Mouse (Mus musculus): ENCODE data around the gene Bpgm. TPM values are rescaled to one million over a fixed set of nuclear protein-coding genes. Genes with fewer than 3 reads are reported as not detected.

The Bpgm gene
- polyA plus RNA-seq, 1 experiment from 2014 or later = 96.2 TPM

GRCm38 (mm10) chr6:34529992-34530391 is 54.0 kb downstream of the Bpgm start:
- Histone ChIP-seq H3K36me3 (ENCODE audit: control insufficient read depth, insufficient read depth, low read length) (no peaks in the 10 kb centered on the region), H3K4me3 (ENCODE audit: low read depth, low read length) (no peak overlapping the region), H3K9ac (ENCODE audit: low read depth, low read length) (no peak overlapping the region), H3K27ac (ENCODE audit: low read length) (no peak overlapping the region), H3K27me3 (ENCODE audit: control insufficient read depth, insufficient read depth, low read depth, low read length) (no peaks in the 10 kb centered on the region), H3K4me1 (ENCODE audit: control insufficient read depth, insufficient read depth, low read length) (no peaks in the 10 kb centered on the region), H3K4me2 (ENCODE audit: low read length) (no peak overlapping the region), H3K9me3 (replicated peaks; ENCODE audit: control insufficient read depth, low read length, poor library complexity, severe bottlenecking) (no peaks in the 10 kb centered on the region)
- no peak for ATAC-seq
- WGBS = 81% methylated on average over 3 of the region's 3 CpGs

GRCm38 (mm10) chr6:34533055-34533454 is 57.0 kb downstream of the Bpgm start:
- no peak overlapping the region for H3K27ac ChIP-seq (ENCODE audit: low read length)
- no peaks in the 10 kb centered on the region for H3K9me3 ChIP-seq (replicated peaks; ENCODE audit: control insufficient read depth, low read length, poor library complexity, severe bottlenecking)
- no peaks in the 10 kb centered on the region for H3K4me1 ChIP-seq (ENCODE audit: control insufficient read depth, insufficient read depth, low read length)
- no peak overlapping the region for H3K4me3 ChIP-seq (ENCODE audit: low read depth, low read length)
- 97% methylated on average over 1 of the region's 1 CpGs for WGBS
- no peak overlapping the region for H3K4me2 ChIP-seq (ENCODE audit: low read length)
- no peaks in the 10 kb centered on the region for H3K36me3 ChIP-seq (ENCODE audit: control insufficient read depth, insufficient read depth, low read length)
- ATAC-seq = no peak
- H3K27me3 ChIP-seq (ENCODE audit: control insufficient read depth, insufficient read depth, low read depth, low read length) = no peaks in the 10 kb centered on the region
- H3K9ac ChIP-seq (ENCODE audit: low read depth, low read length) = no peak overlapping the region

GRCm38 (mm10) chr6:34533896-34534295 is 57.9 kb downstream of the Bpgm start:
- Histone ChIP-seq H3K9ac (ENCODE audit: low read depth, low read length) (no peak overlapping the region), H3K27me3 (ENCODE audit: control insufficient read depth, insufficient read depth, low read depth, low read length) (no peaks in the 10 kb centered on the region), H3K4me3 (ENCODE audit: low read depth, low read length) (no peak overlapping the region), H3K36me3 (ENCODE audit: control insufficient read depth, insufficient read depth, low read length) (no peaks in the 10 kb centered on the region), H3K9me3 (replicated peaks; ENCODE audit: control insufficient read depth, low read length, poor library complexity, severe bottlenecking) (no peaks in the 10 kb centered on the region), H3K4me2 (ENCODE audit: low read length) (no peak overlapping the region), H3K27ac (ENCODE audit: low read length) (no peak overlapping the region), H3K4me1 (ENCODE audit: control insufficient read depth, insufficient read depth, low read length) (no peaks in the 10 kb centered on the region)
- no peak for ATAC-seq
- 75% methylated on average over 5 of the region's 5 CpGs for WGBS

- H3K4me2 ChIP-seq (ENCODE audit: low read length) = no peak overlapping the region
- no peak overlapping the region for H3K9ac ChIP-seq (ENCODE audit: low read depth, low read length)
- no peak for ATAC-seq
- no peak overlapping the region for H3K27ac ChIP-seq (ENCODE audit: low read length)
- peaks cover 9% of the 10 kb centered on the region; the same call in 1 of the 2 replicates for H3K4me1 ChIP-seq (ENCODE audit: control insufficient read depth, insufficient read depth, low read length)
- WGBS = 88% methylated on average over 4 of the region's 4 CpGs
- no peaks in the 10 kb centered on the region for H3K27me3 ChIP-seq (ENCODE audit: control insufficient read depth, insufficient read depth, low read depth, low read length)
- no peaks in the 10 kb centered on the region for H3K9me3 ChIP-seq (replicated peaks; ENCODE audit: control insufficient read depth, low read length, poor library complexity, severe bottlenecking)
- H3K4me3 ChIP-seq (ENCODE audit: low read depth, low read length) = no peak overlapping the region
- no peaks in the 10 kb centered on the region for H3K36me3 ChIP-seq (ENCODE audit: control insufficient read depth, insufficient read depth, low read length)
Observed at GRCm38 (mm10) chr6:34542866-34543265, 66.9 kb downstream of the Bpgm start.

- WGBS = 51% methylated on average over 21 of the region's 21 CpGs
Observed at GRCm38 (mm10) chr6:34543303-34544206, 67.5 kb downstream of the Bpgm start.

GRCm38 (mm10) chr6:34544207-34544602 is 68.2 kb downstream of the Bpgm start:
- H3K4me1 ChIP-seq (ENCODE audit: control insufficient read depth, insufficient read depth, low read length) = peaks cover 9% of the 10 kb centered on the region; the same call in 1 of the 2 replicates
- no peaks in the 10 kb centered on the region for H3K36me3 ChIP-seq (ENCODE audit: control insufficient read depth, insufficient read depth, low read length)
- no peak overlapping the region for H3K4me3 ChIP-seq (ENCODE audit: low read depth, low read length)
- no peaks in the 10 kb centered on the region for H3K27me3 ChIP-seq (ENCODE audit: control insufficient read depth, insufficient read depth, low read depth, low read length)
- 0 out of 2 replicates have a peak overlapping the region, but pooled peaks have one; percentile 4 for H3K4me2 ChIP-seq (ENCODE audit: low read length)
- no peak overlapping the region for H3K27ac ChIP-seq (ENCODE audit: low read length)
- 73% methylated on average over 10 of the region's 10 CpGs for WGBS
- no peak overlapping the region for H3K9ac ChIP-seq (ENCODE audit: low read depth, low read length)
- no peak for ATAC-seq
- H3K9me3 ChIP-seq (replicated peaks; ENCODE audit: control insufficient read depth, low read length, poor library complexity, severe bottlenecking) = no peaks in the 10 kb centered on the region

More at GRCm38 (mm10) chr6:34543303-34544206, 67.5 kb downstream of the Bpgm start:
- Histone ChIP-seq H3K4me3 (ENCODE audit: low read depth, low read length) (no peak overlapping the region), H3K4me2 (ENCODE audit: low read length) (0 out of 2 replicates have a peak overlapping the region, but pooled peaks have one; percentile 4), H3K4me1 (ENCODE audit: control insufficient read depth, insufficient read depth, low read length) (peaks cover 9% of the 10 kb centered on the region; the same call in 1 of the 2 replicates), H3K36me3 (ENCODE audit: control insufficient read depth, insufficient read depth, low read length) (no peaks in the 10 kb centered on the region), H3K9me3 (replicated peaks; ENCODE audit: control insufficient read depth, low read length, poor library complexity, severe bottlenecking) (no peaks in the 10 kb centered on the region), H3K27ac (ENCODE audit: low read length) (no peak overlapping the region), H3K9ac (ENCODE audit: low read depth, low read length) (no peak overlapping the region), H3K27me3 (ENCODE audit: control insufficient read depth, insufficient read depth, low read depth, low read length) (no peaks in the 10 kb centered on the region)
- peak; percentile 60 for ATAC-seq

DNA sequence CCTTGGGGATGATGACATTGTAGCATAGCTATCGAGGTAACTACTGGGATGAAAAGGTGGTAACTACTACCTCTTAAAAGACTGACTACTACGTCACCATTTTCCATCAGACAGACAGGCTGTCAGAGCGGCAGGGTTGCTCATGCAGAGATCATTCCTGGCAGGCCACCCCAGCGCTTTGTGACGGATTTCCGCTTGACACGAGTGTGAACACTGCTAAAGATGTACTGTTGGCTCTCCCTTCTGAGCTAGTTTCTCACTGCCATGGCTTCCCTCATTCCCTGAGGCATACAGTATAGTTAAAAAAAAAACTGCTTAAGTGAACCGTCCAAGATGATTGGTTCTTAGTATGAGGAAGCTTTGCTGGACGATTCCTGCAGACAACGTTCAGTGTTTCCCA is 69.3 kb downstream of the Bpgm start:
- Histone ChIP-seq H3K4me1 (ENCODE audit: control insufficient read depth, insufficient read depth, low read length) (peaks cover 9% of the 10 kb centered on the region; the same call in 1 of the 2 replicates), H3K9me3 (replicated peaks; ENCODE audit: control insufficient read depth, low read length, poor library complexity, severe bottlenecking) (no peaks in the 10 kb centered on the region), H3K27me3 (ENCODE audit: control insufficient read depth, insufficient read depth, low read depth, low read length) (no peaks in the 10 kb centered on the region), H3K4me3 (ENCODE audit: low read depth, low read length) (no peak overlapping the region), H3K9ac (ENCODE audit: low read depth, low read length) (no peak overlapping the region), H3K36me3 (ENCODE audit: control insufficient read depth, insufficient read depth, low read length) (no peaks in the 10 kb centered on the region), H3K27ac (ENCODE audit: low read length) (no peak overlapping the region), H3K4me2 (ENCODE audit: low read length) (no peak overlapping the region)
- no peak for ATAC-seq
- WGBS = 68% methylated on average over 10 of the region's 10 CpGs

DNA sequence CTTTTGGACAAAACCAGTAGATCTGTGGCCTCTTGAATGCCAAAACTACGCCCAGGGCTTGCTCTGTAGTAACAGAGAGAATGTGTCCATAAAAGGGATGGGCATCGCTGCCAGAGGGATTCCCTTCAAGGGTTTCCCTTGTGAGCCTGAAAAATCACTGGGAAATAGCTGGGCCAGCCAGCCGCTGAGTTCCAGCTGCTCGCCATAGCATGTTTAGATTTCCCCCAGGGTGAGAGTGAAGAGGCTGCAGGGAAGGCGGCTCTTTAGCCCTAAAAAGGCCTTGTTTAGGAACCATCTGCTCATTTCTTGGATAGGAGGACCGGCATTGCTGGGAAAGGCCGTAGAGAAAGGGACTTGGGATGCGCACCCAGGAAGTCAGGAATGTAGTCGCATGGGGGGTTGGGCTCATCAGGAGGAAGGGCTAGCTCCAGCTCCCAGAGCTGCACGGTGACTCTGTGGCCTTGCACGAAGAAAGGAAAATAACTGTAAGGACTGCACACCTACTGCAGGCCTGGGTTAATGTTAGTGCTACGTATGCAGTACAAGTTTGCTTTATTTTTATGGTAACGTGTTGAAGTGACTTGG is 72.5 kb downstream of the Bpgm start:
- Histone ChIP-seq H3K4me3 (ENCODE audit: low read depth, low read length) (no peak overlapping the region), H3K36me3 (ENCODE audit: control insufficient read depth, insufficient read depth, low read length) (no peaks in the 10 kb centered on the region), H3K4me2 (ENCODE audit: low read length) (no peak overlapping the region), H3K27ac (ENCODE audit: low read length) (no peak overlapping the region), H3K4me1 (ENCODE audit: control insufficient read depth, insufficient read depth, low read length) (peaks cover 4% of the 10 kb centered on the region; the same call in 1 of the 2 replicates), H3K9me3 (replicated peaks; ENCODE audit: control insufficient read depth, low read length, poor library complexity, severe bottlenecking) (no peaks in the 10 kb centered on the region), H3K27me3 (ENCODE audit: control insufficient read depth, insufficient read depth, low read depth, low read length) (no peaks in the 10 kb centered on the region), H3K9ac (ENCODE audit: low read depth, low read length) (no peak overlapping the region)
- no peak for ATAC-seq
- 57% methylated on average over 13 of the region's 13 CpGs for WGBS

- no peak overlapping the region for H3K27ac ChIP-seq (ENCODE audit: low read length)
- no peak overlapping the region for H3K4me2 ChIP-seq (ENCODE audit: low read length)
- no peaks in the 10 kb centered on the region for H3K27me3 ChIP-seq (ENCODE audit: control insufficient read depth, insufficient read depth, low read depth, low read length)
- no peak overlapping the region for H3K4me3 ChIP-seq (ENCODE audit: low read depth, low read length)
- no peak overlapping the region for H3K9ac ChIP-seq (ENCODE audit: low read depth, low read length)
- no peak for ATAC-seq
- H3K4me1 ChIP-seq (ENCODE audit: control insufficient read depth, insufficient read depth, low read length) = peaks cover under 1% of the 10 kb centered on the region; the same call in 1 of the 2 replicates
- 41% methylated on average over 2 of the region's 2 CpGs for WGBS
- H3K9me3 ChIP-seq (replicated peaks; ENCODE audit: control insufficient read depth, low read length, poor library complexity, severe bottlenecking) = no peaks in the 10 kb centered on the region
- no peaks in the 10 kb centered on the region for H3K36me3 ChIP-seq (ENCODE audit: control insufficient read depth, insufficient read depth, low read length)
Observed at GRCm38 (mm10) chr6:34549017-34549416, 73.0 kb downstream of the Bpgm start.
